Mouse (Mus musculus) erythroblast, embryonic 14.5 days (primary cell): ENCODE data around the gene Vmn1r40.

Experiments used
- GATA1 ChIP-seq: IDR thresholded peaks from 2 replicates; pipeline ENCODE4 v1.6.1; 2012; ENCODE audit warnings: low read length, inconsistent platforms, mixed read lengths
- TAL1 ChIP-seq: IDR thresholded peaks from 3 replicates; pipeline ENCODE4 v1.6.1; 2012; ENCODE audit warnings: low read length, inconsistent platforms, mixed read lengths

- no peak for TF ChIP-seq TAL1
- TF ChIP-seq GATA1: no peak
Observed at GRCm38 (mm10) chr6:89660490-89660889, 46.9 kb upstream of the Vmn1r40 start.
